Comparison of ENCODE assay signal across 11 mouse cellular contexts in the genomic region with DNA sequence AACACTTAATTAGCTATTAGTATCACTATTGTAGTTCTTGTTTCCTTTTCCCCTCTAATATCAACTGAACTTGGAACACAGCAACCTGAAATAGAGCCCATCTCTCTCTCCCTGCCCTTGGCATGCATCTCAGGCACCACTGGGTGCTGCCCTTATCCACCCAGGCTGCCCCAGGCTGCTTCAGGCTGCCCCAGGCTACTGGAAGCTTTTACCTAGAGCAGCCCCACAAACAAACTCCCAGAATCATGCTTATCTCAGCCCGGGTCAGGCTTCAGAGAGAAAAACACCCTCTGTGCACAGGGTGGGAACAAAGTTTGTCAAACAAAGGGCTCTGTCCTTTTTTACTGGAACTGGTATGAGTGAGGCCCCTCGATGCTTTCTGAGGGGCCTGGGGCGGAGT.
DNase-seq lines count a peak whose midpoint lies in the region; ATAC-seq and TF ChIP-seq lines count a peak whose summit lies in the region.
"Had no signal": no experiment of that assay in that cellular context is flagged by ENCODE, and none has a peak within 500 bp of the region (broad histone marks: within the 10 kb centered on the region; RNA-seq: fewer than 3 reads in every experiment).

No protein-coding gene starts in this region.

- no peak overlapping the region for H3K4me2 ChIP-seq in forebrain, embryonic 14.5 days (ENCODE audit: low read length)
- H3K4me2 ChIP-seq in liver, embryonic 14.5 days (ENCODE audit: low read depth) = peak overlapping the region; percentile 98
- H3K4me2 ChIP-seq in stomach, postnatal 0 days (replicated peaks; ENCODE audit: low read depth) = no peak overlapping the region
- H3K4me2 ChIP-seq: hindbrain, embryonic 15.5 days had no signal

- H3K36me3 ChIP-seq in forebrain, embryonic 10.5 days (replicated peaks) = no peaks in the 10 kb centered on the region
- H3K36me3 ChIP-seq in forebrain, embryonic 14.5 days (ENCODE audit: control insufficient read depth, insufficient read depth, low read length) = no peaks in the 10 kb centered on the region
- peaks cover 3% of the 10 kb centered on the region; the same call in 1 of the 2 replicates for H3K36me3 ChIP-seq in liver, embryonic 14.5 days (replicated peaks; ENCODE audit: control insufficient read depth, insufficient read depth, low read depth)
- H3K36me3 ChIP-seq in stomach, postnatal 0 days (ENCODE audit: control insufficient read depth, insufficient read depth, low read length) = no peaks in the 10 kb centered on the region
- H3K36me3 ChIP-seq: hindbrain, embryonic 15.5 days had no signal

- no peaks in the 10 kb centered on the region for H3K9me3 ChIP-seq in forebrain, embryonic 10.5 days
- no peaks in the 10 kb centered on the region for H3K9me3 ChIP-seq in forebrain, embryonic 14.5 days (replicated peaks; ENCODE audit: control insufficient read depth, low read length)
- no peaks in the 10 kb centered on the region for H3K9me3 ChIP-seq in liver, embryonic 14.5 days (ENCODE audit: control insufficient read depth, low read length)
- no peaks in the 10 kb centered on the region for H3K9me3 ChIP-seq in stomach, postnatal 0 days (ENCODE audit: control insufficient read depth, low read length)
- H3K9me3 ChIP-seq: hindbrain, embryonic 15.5 days had no signal

- peak overlapping the region; percentile 69 for H3K27ac ChIP-seq in forebrain, embryonic 10.5 days
- no peak overlapping the region for H3K27ac ChIP-seq in forebrain, embryonic 14.5 days (ENCODE audit: low read depth, low read length)
- H3K27ac ChIP-seq in liver, embryonic 14.5 days = peak overlapping the region; percentile 98
- H3K27ac ChIP-seq in stomach, postnatal 0 days (replicated peaks) = peak overlapping the region; percentile 45; the same call in 1 of the 2 replicates
- H3K27ac ChIP-seq: hindbrain, embryonic 15.5 days; layer of hippocampus, adult 2 months had no signal

- no peak overlapping the region for H3K4me3 ChIP-seq in forebrain, embryonic 10.5 days
- no peak overlapping the region for H3K4me3 ChIP-seq in forebrain, embryonic 14.5 days (ENCODE audit: low read depth, low read length)
- H3K4me3 ChIP-seq in liver, embryonic 14.5 days (ENCODE audit: insufficient read depth in 1 of 2, low read depth in 2 of 2, low read length in 2 of 2) = peak overlapping the region in 1 of 2 experiments; percentile 16; a peak in 2 of 4 replicates
- H3K4me3 ChIP-seq in stomach, postnatal 0 days (ENCODE audit: low read depth, low read length) = no peak overlapping the region
- H3K4me3 ChIP-seq: hindbrain, embryonic 15.5 days; layer of hippocampus, adult 2 months had no signal

- ATAC-seq in forebrain, embryonic 14.5 days = no peak
- peak; percentile 53 for ATAC-seq in liver, embryonic 14.5 days (ENCODE audit: insufficient read depth)
- ATAC-seq in stomach, postnatal 0 days (ENCODE audit: low FRiP score, low TSS enrichment) = peak; percentile 19; the same call in 1 of the 2 replicates

- TF ChIP-seq EP300 in liver, embryonic 14.5 days (IDR thresholded peaks at IDR 0.05; ENCODE audit: low read depth) = peak; percentile 44
- no peak for TF ChIP-seq EP300 in stomach, postnatal 0 days (optimal IDR thresholded peaks at IDR 0.05)

- peak; percentile 81 for TF ChIP-seq CTCF in liver, embryonic 14.5 days (IDR thresholded peaks at IDR 0.05; ENCODE audit: low read depth)
- peak; percentile 34; the same call in 1 of the 2 replicates for TF ChIP-seq CTCF in stomach, postnatal 0 days (IDR thresholded peaks at IDR 0.05; ENCODE audit: low read depth)

- H3K9ac ChIP-seq in forebrain, embryonic 14.5 days (ENCODE audit: low read length) = no peak overlapping the region
- H3K9ac ChIP-seq in liver, embryonic 14.5 days (replicated peaks) = peak overlapping the region; percentile 92
- no peak overlapping the region for H3K9ac ChIP-seq in stomach, postnatal 0 days (ENCODE audit: low read length)
- H3K9ac ChIP-seq: hindbrain, embryonic 15.5 days had no signal

- peaks cover 13% of the 10 kb centered on the region; the same call in 1 of the 2 replicates for H3K27me3 ChIP-seq in forebrain, embryonic 10.5 days (ENCODE audit: poor library complexity, severe bottlenecking)
- no peaks in the 10 kb centered on the region for H3K27me3 ChIP-seq in forebrain, embryonic 14.5 days (replicated peaks; ENCODE audit: control insufficient read depth, insufficient read depth, low read length)
- H3K27me3 ChIP-seq in liver, embryonic 14.5 days (ENCODE audit: control insufficient read depth, insufficient read depth, low read length) = no peaks in the 10 kb centered on the region
- no peaks in the 10 kb centered on the region for H3K27me3 ChIP-seq in stomach, postnatal 0 days (ENCODE audit: control insufficient read depth, insufficient read depth, low read length)
- H3K27me3 ChIP-seq: hindbrain, embryonic 15.5 days had no signal

- no peak for DNase-seq in forebrain, embryonic 10.5 days (ENCODE audit: extremely low spot score, low spot score)
- no peak for DNase-seq in forebrain, embryonic 14.5 days (ENCODE audit: low spot score)
- peak; percentile 26 for DNase-seq in ovary, postnatal 36 days (ENCODE audit: low spot score)
- DNase-seq in ovary, postnatal 14 days (ENCODE audit: low spot score) = no peak
- DNase-seq in liver, embryonic 14.5 days (ENCODE audit: low read depth in 3 of 3, low spot score in 3 of 3) = peak; percentile 64 to 77 (median 68)
- DNase-seq in stomach, postnatal 0 days (ENCODE audit: low spot score) = peak; percentile 27
- DNase-seq in layer of hippocampus, postnatal 36 days = no peak
- no peak for DNase-seq in adrenal gland, adult 8-10 months
- DNase-seq: midbrain, embryonic 14.5 days had no signal

- H3K4me1 ChIP-seq in forebrain, embryonic 10.5 days = peaks cover 45% of the 10 kb centered on the region
- no peaks in the 10 kb centered on the region for H3K4me1 ChIP-seq in forebrain, embryonic 14.5 days (ENCODE audit: control insufficient read depth, insufficient read depth, low read length)
- peaks cover 89 to 91% of the 10 kb centered on the region in 2 experiments for H3K4me1 ChIP-seq in liver, embryonic 14.5 days (replicated peaks; ENCODE audit: control insufficient read depth in 2 of 2, insufficient read depth in 2 of 2, low read length in 1 of 2)
- H3K4me1 ChIP-seq in stomach, postnatal 0 days (replicated peaks; ENCODE audit: control insufficient read depth, insufficient read depth) = no peaks in the 10 kb centered on the region
- H3K4me1 ChIP-seq: hindbrain, embryonic 15.5 days had no signal

- WGBS in forebrain, embryonic 10.5 days = 56% methylated on average over 3 of the region's 3 CpGs
- 25% methylated on average over 3 of the region's 3 CpGs for WGBS in forebrain, embryonic 14.5 days
- 8% methylated on average over 3 of the region's 3 CpGs for WGBS in liver, embryonic 14.5 days (ENCODE audit: insufficient replicate concordance)
- WGBS in stomach, postnatal 0 days = 23% methylated on average over 3 of the region's 3 CpGs

Comparison
In these comparisons a context has a peak if more than half of its experiments do, and no peak if none do; other contexts are left out.
1. DNase-seq: peak in ovary, postnatal 36 days (single experiment), liver, embryonic 14.5 days (3 of 3) and stomach, postnatal 0 days (single experiment); none in forebrain, embryonic 10.5 days (single experiment), forebrain, embryonic 14.5 days (single experiment), ovary, postnatal 14 days (single experiment), layer of hippocampus, postnatal 36 days (0 of 2) and adrenal gland, adult 8-10 months (single experiment).